Mouse (Mus musculus): ENCODE data around the gene Sptbn4. TPM values are rescaled to one million over a fixed set of nuclear protein-coding genes. Genes with fewer than 3 reads are reported as not detected.

Sptbn4 gene
- polyA plus RNA-seq, 1 experiment from 2014 or later, result 0.27 TPM

DNA sequence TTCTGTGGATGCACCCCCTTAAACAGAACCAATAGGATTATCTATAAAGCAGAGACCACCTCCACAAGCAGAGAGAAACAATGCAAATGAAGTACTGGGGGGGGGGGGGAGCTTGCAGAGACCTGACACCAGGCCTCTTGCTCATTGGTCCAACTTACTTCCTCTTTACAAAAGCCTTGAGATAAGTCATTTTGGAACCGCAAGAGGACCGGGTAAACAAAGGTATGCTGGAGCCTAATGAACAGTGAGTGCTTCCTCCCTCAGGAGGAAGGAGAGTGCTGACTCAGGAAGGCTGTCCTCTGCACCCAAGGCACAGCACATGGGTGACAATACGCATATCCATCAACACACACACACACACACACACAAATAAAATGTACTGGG lies 89.9 kb downstream of the Sptbn4 start:
- WGBS, result 17% methylated on average over 3 of the region's 3 CpGs
- Histone ChIP-seq H3K4me3 (peak overlapping the region; percentile 67; the same call in 1 of the 2 replicates), H3K36me3 (peaks cover 4% of the 10 kb centered on the region), H3K9me3 (no peaks in the 10 kb centered on the region), H3K4me1 (peaks cover 9% of the 10 kb centered on the region), H3K27ac (no peak overlapping the region), H3K4me2 (replicated peaks) (peak overlapping the region; percentile 71; the same call in 1 of the 2 replicates), H3K9ac (0 out of 2 replicates have a peak overlapping the region, but pooled peaks have one; percentile 29), H3K27me3 (peaks cover 22% of the 10 kb centered on the region)
- ATAC-seq (ENCODE audit: insufficient number of reproducible peaks, insufficient read depth, low FRiP score, low TSS enrichment), result no peak

DNA sequence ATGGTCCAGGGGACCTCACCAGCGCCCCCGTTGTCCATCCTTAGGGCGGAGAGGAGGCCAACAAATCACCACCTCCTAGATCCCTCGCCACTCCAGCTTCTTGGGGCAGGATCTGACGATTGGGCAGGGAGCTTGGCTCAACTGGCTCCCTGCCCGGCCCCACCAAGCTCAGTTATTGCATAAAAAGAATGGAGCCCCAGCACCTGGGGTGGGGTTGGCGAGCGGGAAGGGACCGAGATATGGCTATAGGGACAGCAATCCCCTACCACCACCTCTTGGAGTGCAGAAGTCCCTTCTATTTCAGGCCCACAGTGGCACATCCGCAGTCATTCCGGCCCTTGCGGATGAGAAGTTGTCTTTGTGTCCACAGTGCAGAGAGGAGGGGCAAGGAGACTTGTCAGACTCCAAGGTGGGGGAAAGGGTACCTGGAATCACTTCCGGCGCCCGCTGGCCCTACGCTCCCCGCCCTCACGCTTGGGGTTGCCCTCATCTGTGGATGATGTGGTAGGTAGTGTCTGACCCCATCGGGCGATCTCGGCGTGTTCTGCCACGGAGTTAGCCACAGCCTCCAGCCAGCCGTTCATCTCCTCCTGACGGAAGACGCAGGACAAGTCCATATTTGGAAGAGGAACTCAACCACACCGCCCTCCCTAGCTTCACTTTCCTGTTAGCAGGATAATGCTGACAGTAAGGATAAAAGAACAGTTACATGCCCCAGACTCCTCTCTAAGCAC lies 90.5 kb downstream of the Sptbn4 start, which contains the start of gene Gm20479:
Gene Gm20479 (minus strand): TSS at position 559 of the 734 bp plus-strand sequence.
- Histone ChIP-seq H3K36me3 (peaks cover 9% of the 10 kb centered on the region), H3K4me2 (replicated peaks) (peak within 1 kb of the TSS; percentile 71), H3K4me1 (peaks cover 9% of the 10 kb centered on the region), H3K27me3 (peaks cover 18% of the 10 kb centered on the region), H3K4me3 (peak within 1 kb of the TSS; percentile 67), H3K27ac (no peak within 1 kb of the TSS), H3K9me3 (no peaks in the 10 kb centered on the region), H3K9ac (peak within 1 kb of the TSS; percentile 29; the same call in 1 of the 2 replicates)
- no peak for ATAC-seq (ENCODE audit: insufficient number of reproducible peaks, insufficient read depth, low FRiP score, low TSS enrichment)
- 5% methylated on average over 27 of the region's 27 CpGs for WGBS

DNA sequence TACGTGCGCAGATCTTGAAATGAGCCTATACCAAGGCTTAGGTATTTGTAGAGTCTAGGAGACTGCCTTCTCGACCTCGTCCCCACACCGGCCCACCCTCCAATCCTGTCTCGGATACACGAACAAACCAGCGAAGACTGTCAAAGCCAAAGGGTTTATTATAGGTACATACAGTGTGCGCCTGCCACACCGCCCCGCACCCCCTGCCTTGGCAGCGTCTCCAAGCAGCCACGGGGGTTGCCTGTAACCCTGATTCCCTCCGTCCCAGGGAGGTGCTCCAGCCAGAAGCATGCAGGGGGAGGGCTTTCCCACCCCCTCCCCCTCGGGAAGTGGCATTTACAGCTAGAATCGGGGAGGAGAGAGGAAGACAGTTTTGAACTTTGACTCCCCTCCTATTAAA lies 91.2 kb downstream of the Sptbn4 start:
- peaks cover 18% of the 10 kb centered on the region for H3K27me3 ChIP-seq
- H3K4me1 ChIP-seq, result peaks cover 9% of the 10 kb centered on the region
- H3K27ac ChIP-seq, result no peak overlapping the region
- peak overlapping the region; percentile 67 for H3K4me3 ChIP-seq
- H3K36me3 ChIP-seq, result peaks cover 15% of the 10 kb centered on the region
- no peak overlapping the region for H3K9ac ChIP-seq
- peak; percentile 11; the same call in 1 of the 2 replicates for ATAC-seq (ENCODE audit: insufficient number of reproducible peaks, insufficient read depth, low FRiP score, low TSS enrichment)
- 1% methylated on average over 15 of the region's 16 CpGs for WGBS
- no peaks in the 10 kb centered on the region for H3K9me3 ChIP-seq
- H3K4me2 ChIP-seq (replicated peaks), result peak overlapping the region; percentile 71

DNA sequence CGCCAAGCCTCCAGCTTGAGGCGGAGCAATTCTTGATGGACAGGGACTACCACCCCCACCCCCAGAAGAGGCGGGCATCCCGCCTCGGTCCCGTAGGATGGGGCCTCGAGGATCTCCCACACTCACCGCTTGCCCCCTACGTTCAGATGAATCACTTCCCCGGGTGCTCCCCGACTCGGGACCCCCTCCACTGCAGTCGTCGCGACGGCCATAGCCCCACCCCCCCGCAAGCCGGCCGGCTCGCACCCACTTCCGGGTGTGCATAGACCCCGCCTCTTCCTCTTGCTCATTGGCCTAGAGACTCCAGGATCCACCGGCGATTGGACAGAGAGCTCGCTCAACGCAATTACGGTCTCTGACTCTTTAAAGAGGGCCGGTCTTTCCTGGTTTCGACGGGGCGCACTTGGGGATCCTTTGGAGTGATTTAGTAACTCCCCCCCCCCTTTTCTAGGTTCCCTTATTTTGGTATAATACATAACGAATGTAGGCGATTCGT lies 91.7 kb downstream of the Sptbn4 start, which contains the start of gene Shkbp1:
Gene Shkbp1 (minus strand): TSS at position 275 of the 496 bp plus-strand sequence.
- Histone ChIP-seq H3K4me2 (replicated peaks) (peak within 1 kb of the TSS; percentile 71), H3K27me3 (peaks cover 18% of the 10 kb centered on the region), H3K9me3 (no peaks in the 10 kb centered on the region), H3K4me1 (peaks cover 9% of the 10 kb centered on the region), H3K4me3 (peak within 1 kb of the TSS; percentile 67), H3K27ac (no peak within 1 kb of the TSS), H3K36me3 (peaks cover 17% of the 10 kb centered on the region), H3K9ac (peak within 1 kb of the TSS; percentile 64)
- ATAC-seq (ENCODE audit: insufficient number of reproducible peaks, insufficient read depth, low FRiP score, low TSS enrichment), result peak; percentile 90
- WGBS, result under 1% methylated on average over 34 of the region's 34 CpGs

DNA sequence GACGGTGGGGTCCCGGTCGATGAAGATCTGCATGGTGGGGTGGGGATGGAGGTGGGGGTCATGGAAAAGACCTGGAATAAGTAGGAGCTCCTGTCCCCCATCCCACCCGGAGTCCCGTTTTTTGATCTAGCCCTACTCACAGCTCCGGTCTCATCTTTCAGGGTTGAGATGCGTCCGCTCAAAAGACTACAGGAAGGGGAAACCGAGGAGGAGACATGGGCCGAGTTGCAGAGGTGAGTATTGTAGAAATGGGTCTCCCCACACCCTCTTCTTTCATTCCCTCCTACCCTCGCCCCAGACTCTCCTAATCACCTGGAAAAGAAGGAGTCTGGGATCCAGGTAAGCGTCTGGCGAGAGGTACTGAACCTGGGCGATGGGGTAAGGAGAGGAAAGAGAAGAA lies 92.2 kb downstream of the Sptbn4 start:
- Histone ChIP-seq H3K4me2 (replicated peaks) (peak overlapping the region; percentile 71), H3K9ac (peak overlapping the region; percentile 64), H3K27me3 (peaks cover 18% of the 10 kb centered on the region), H3K9me3 (no peaks in the 10 kb centered on the region), H3K36me3 (peaks cover 23% of the 10 kb centered on the region), H3K27ac (no peak overlapping the region), H3K4me3 (peak overlapping the region; percentile 67), H3K4me1 (peaks cover 9% of the 10 kb centered on the region)
- no peak for ATAC-seq (ENCODE audit: insufficient number of reproducible peaks, insufficient read depth, low FRiP score, low TSS enrichment)
- WGBS, result 7% methylated on average over 14 of the region's 14 CpGs

DNA sequence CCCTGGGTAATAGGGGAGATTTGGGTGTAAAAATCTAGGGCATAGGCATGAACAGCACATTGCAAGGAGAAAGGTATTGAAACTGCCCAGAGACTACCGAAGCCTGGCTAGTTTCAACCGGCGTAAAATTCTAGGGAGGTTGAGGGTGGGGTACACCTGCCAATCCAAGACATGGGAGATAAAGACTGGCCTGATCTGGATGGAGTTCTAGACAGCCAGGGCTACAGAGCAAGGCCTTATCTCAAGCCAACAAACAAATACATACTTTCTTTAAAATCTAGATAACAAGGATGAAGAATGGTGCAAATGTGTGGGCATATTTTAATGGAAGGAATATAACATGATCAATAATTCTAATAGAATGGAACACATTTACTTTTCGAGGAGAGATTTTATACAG lies 92.7 kb downstream of the Sptbn4 start:
- Histone ChIP-seq H3K27ac (no peak overlapping the region), H3K36me3 (peaks cover 25% of the 10 kb centered on the region), H3K9me3 (no peaks in the 10 kb centered on the region), H3K27me3 (peaks cover 18% of the 10 kb centered on the region), H3K9ac (peak overlapping the region; percentile 64), H3K4me1 (peaks cover 9% of the 10 kb centered on the region), H3K4me3 (peak overlapping the region; percentile 67), H3K4me2 (replicated peaks) (peak overlapping the region; percentile 71)
- ATAC-seq (ENCODE audit: insufficient number of reproducible peaks, insufficient read depth, low FRiP score, low TSS enrichment), result no peak
- WGBS, result 49% methylated on average over 4 of the region's 4 CpGs

DNA sequence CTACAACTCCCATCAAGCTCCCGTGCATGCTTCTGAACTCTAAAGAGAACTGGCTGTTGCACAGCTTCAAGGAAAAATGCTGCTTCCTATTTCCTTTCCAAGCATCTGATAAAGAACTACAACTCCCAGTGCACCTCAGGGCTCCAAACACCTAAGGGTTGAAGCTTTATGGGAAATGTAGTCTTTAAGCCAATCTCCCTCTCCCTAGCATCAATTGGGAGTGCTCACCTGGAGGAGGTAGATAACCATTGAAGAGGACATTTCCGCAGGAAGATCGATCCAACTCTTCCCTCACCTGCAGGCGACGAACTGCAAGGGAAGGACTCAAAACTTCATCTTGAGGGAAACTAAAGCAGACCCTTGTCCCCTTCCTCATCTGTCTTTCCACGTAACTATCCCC lies 93.3 kb downstream of the Sptbn4 start:
- Histone ChIP-seq H3K4me2 (replicated peaks) (peak overlapping the region; percentile 71), H3K4me1 (peaks cover 9% of the 10 kb centered on the region), H3K27me3 (peaks cover 18% of the 10 kb centered on the region), H3K27ac (no peak overlapping the region), H3K36me3 (peaks cover 26% of the 10 kb centered on the region), H3K4me3 (peak overlapping the region; percentile 67), H3K9me3 (no peaks in the 10 kb centered on the region), H3K9ac (no peak overlapping the region)
- ATAC-seq (ENCODE audit: insufficient number of reproducible peaks, insufficient read depth, low FRiP score, low TSS enrichment), result no peak
- 26% methylated on average over 6 of the region's 6 CpGs for whole genome bisulfite sequencing

DNA sequence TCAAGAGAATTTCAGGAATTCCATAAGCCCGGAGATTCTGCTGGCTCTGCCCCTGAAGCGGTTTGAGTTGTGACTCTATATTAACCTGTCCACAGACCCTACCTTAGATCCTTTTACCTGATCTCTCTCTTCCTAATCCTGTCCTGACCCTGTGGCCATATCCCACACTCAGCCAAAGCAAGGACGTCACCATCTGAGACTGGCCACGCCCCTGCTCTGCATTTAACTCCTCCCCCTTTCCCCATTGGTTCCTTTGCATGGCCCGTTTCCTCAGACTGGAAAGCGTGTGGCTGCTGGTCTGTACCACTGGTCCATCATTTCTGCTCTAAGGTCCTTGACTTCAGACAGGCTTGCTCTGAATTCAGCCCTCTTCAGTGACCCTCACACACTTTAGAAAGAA lies 102.0 kb downstream of the Sptbn4 start:
- Histone ChIP-seq H3K4me2 (replicated peaks) (no peak overlapping the region), H3K9ac (no peak overlapping the region), H3K9me3 (no peaks in the 10 kb centered on the region), H3K36me3 (peaks cover 65% of the 10 kb centered on the region), H3K27ac (no peak overlapping the region), H3K4me3 (no peak overlapping the region), H3K27me3 (no peaks in the 10 kb centered on the region), H3K4me1 (no peaks in the 10 kb centered on the region)
- no peak for ATAC-seq (ENCODE audit: insufficient number of reproducible peaks, insufficient read depth, low FRiP score, low TSS enrichment)
- 14% methylated on average over 6 of the region's 6 CpGs for WGBS

DNA sequence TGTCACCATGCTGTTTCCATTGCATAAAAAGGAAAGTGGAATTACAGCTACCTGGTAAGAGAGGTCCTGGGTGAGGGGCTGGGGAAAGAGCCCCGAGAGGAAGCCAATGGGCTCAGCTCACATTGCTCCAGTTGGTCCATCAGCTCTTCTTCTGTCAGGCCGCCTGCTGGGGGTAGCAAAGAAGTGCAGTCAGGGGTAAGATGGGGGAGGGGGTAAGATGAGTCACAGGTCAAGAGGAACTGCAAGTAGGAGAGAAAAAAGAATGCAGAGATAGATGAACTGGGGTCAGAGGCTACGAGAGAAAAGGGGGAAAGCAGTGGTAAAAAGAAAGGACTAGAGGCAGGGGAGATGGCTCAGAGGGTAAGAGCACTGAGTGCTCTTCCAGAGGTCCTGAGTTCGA lies 104.9 kb downstream of the Sptbn4 start:
- Histone ChIP-seq H3K4me2 (replicated peaks) (no peak overlapping the region), H3K9ac (no peak overlapping the region), H3K9me3 (no peaks in the 10 kb centered on the region), H3K4me1 (0 out of 2 replicates have a peak, but pooled peaks cover 4% of the 10 kb centered on the region), H3K27me3 (peaks cover 8% of the 10 kb centered on the region; the same call in 1 of the 2 replicates), H3K4me3 (no peak overlapping the region), H3K27ac (no peak overlapping the region), H3K36me3 (peaks cover 45% of the 10 kb centered on the region)
- 44% methylated on average over 4 of the region's 4 CpGs for WGBS
- no peak for ATAC-seq (ENCODE audit: insufficient number of reproducible peaks, insufficient read depth, low FRiP score, low TSS enrichment)

DNA sequence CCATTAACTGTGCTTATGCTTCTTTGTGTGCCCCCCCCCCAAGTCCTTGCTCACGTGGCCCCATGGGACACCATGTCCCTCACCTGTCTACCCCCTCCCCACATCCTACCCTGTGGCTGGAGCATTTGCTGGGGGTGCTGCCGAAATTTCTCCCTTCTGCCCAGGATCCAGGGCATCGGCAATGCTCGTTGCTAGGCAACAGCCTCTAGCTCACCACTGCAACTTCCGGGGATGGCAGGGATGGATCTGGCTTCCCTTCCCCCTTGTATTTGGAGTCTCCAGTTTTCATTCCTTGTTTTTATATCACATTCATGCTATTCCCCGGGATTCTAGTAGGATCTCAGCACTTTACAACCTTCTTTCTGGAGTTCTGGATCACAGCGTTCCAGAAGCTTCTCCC lies 108.0 kb downstream of the Sptbn4 start:
- WGBS, result 34% methylated on average over 7 of the region's 7 CpGs
- ATAC-seq (ENCODE audit: insufficient number of reproducible peaks, insufficient read depth, low FRiP score, low TSS enrichment), result no peak
- no peaks in the 10 kb centered on the region for H3K9me3 ChIP-seq
- H3K4me3 ChIP-seq, result no peak overlapping the region
- H3K27me3 ChIP-seq, result peaks cover 19% of the 10 kb centered on the region
- H3K9ac ChIP-seq, result no peak overlapping the region
- H3K27ac ChIP-seq, result no peak overlapping the region
- no peak overlapping the region for H3K4me2 ChIP-seq (replicated peaks)
- peaks cover 22% of the 10 kb centered on the region for H3K4me1 ChIP-seq
- H3K36me3 ChIP-seq, result peaks cover 28% of the 10 kb centered on the region

DNA sequence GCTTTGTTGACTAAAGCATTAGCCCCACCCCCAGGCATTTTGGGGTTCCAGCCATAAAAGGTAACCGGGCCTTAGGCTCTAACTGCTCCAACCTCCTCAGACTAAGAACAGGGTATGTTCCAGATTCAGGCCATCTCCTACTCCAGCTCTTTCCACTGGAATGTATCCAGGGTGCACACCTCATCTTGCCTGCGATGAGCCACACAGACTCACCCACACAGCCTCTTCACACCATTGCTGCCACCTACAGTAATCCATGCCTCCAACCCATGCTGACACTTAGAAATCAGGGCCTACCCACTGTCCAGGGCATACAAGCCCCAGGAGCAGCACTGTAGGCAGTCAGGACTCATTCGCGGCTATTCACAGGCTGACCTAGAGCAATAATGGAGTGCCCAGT lies 108.4 kb downstream of the Sptbn4 start:
- Histone ChIP-seq H3K4me1 (peaks cover 26% of the 10 kb centered on the region), H3K4me3 (no peak overlapping the region), H3K9me3 (no peaks in the 10 kb centered on the region), H3K36me3 (peaks cover 24% of the 10 kb centered on the region), H3K27me3 (peaks cover 23% of the 10 kb centered on the region), H3K9ac (no peak overlapping the region), H3K27ac (no peak overlapping the region), H3K4me2 (replicated peaks) (no peak overlapping the region)
- ATAC-seq (ENCODE audit: insufficient number of reproducible peaks, insufficient read depth, low FRiP score, low TSS enrichment), result no peak
- 75% methylated on average over 4 of the region's 4 CpGs for WGBS
